Mouse (Mus musculus) kidney, adult 2 months (tissue): ENCODE measurements around the gene Hist1h2bf. TPM values are rescaled to one million over a fixed set of nuclear protein-coding genes. Genes with fewer than 3 reads are reported as not detected.
"Not testable (repeated sequence)": the region's sequence is repeated elsewhere in the genome, so short reads cannot be mapped to it uniquely, and the experiment has no call there.

ENCODE experiments used
- DNase-seq: peaks from one replicate; pipeline ENCODE4 v3.0.0; 2021
- H3K27ac ChIP-seq: fragments of 200-500 bp; 2 replicates; pipeline ENCODE4 v1.5.1; 2012; ENCODE audit warnings: low read depth, low read length, control low read depth, inconsistent platforms; ENCODE audit not compliant: insufficient read depth
- H3K27me3 ChIP-seq: fragments of 200-500 bp; replicated peaks from 2 replicates; pipeline ENCODE4 v1.6.1; 2012; ENCODE audit warnings: mild to moderate bottlenecking, moderate library complexity, low read length, inconsistent platforms; ENCODE audit not compliant: control insufficient read depth, insufficient read depth
- H3K36me3 ChIP-seq: fragments of 200-500 bp; 2 replicates; pipeline ENCODE4 v1.6.1; 2012; ENCODE audit warnings: mild to moderate bottlenecking, moderate library complexity, low read length, inconsistent platforms; ENCODE audit not compliant: control insufficient read depth, insufficient read depth
- H3K4me1 ChIP-seq: fragments of 200-500 bp; 2 replicates; pipeline ENCODE4 v1.6.1; 2011; ENCODE audit warnings: low read length; ENCODE audit not compliant: control insufficient read depth, insufficient read depth
- H3K4me3 ChIP-seq: fragments of 200-500 bp; 2 replicates; pipeline ENCODE4 v1.5.1; 2011; ENCODE audit warnings: mild to moderate bottlenecking, low read depth, low read length, control low read depth; ENCODE audit not compliant: insufficient read depth
- CTCF ChIP-seq: fragments of 200-500 bp; conservative IDR thresholded peaks from 2 replicates; pipeline ENCODE4 v1.5.1; 2011; ENCODE audit warnings: low read depth, mild to moderate bottlenecking, control low read depth, low read length, moderate library complexity, mixed read lengths; ENCODE audit not compliant: insufficient read depth, insufficient read length
- POLR2A ChIP-seq: fragments of 200-500 bp; IDR thresholded peaks from one replicate; pipeline ENCODE4 v1.6.1; 2011; ENCODE audit warnings: low read depth, low read length, control low read depth
- WGBS: fragments of 180-500 bp; shearing (Covaris S2); methylation state at CpG from one replicate; pipeline ENCODE4 v1.1.7; 2018; 5-methylcytosine and 5-hydroxymethylcytosine counted together
- polyA plus RNA-seq: library from polyadenylated mRNA; depleted of rRNA; stranded (reverse); fragments of >200 nt; gene quantifications from 2 replicates; pipeline ENCODE4 v1.2.3, GENCODE M21; 2012

Gene Hist1h2bf
- polyA plus RNA-seq, 1 experiment = 0.30 TPM

- DNase-seq = no peak
- Histone ChIP-seq H3K27me3 (peaks cover 2% of the 10 kb centered on the region; the same call in 1 of the 2 replicates), H3K4me3 (no peak overlapping the region), H3K36me3 (no peaks in the 10 kb centered on the region), H3K27ac (no peak overlapping the region), H3K4me1 (no peaks in the 10 kb centered on the region; the same call in 1 of the 2 replicates)
- whole genome bisulfite sequencing = 55% methylated on average over 2 of the region's 2 CpGs
- TF ChIP-seq CTCF (no peak), POLR2A (no peak)
These were observed 1.6 kb downstream of the Hist1h2bf start for GRCm38 (mm10) chr13:23572218-23573033.

- Histone ChIP-seq H3K4me3 (peak overlapping the region; percentile 60), H3K27ac (peak overlapping the region; percentile 77)
- not testable (repeated sequence) for H3K4me1 ChIP-seq, H3K36me3 ChIP-seq, DNase-seq, H3K27me3 ChIP-seq
- 2% methylated on average over 18 of the region's 34 CpGs for WGBS
These were observed 2.3 kb downstream of the Hist1h2bf start for GRCm38 (mm10) chr13:23571504-23572217.

GRCm38 (mm10) chr13:23571022-23571503, 2.9 kb downstream of the Hist1h2bf start, which contains the start of the genes Hist1h2ae and Hist1h2bg:
Gene Hist1h2ae (minus strand): TSS chr13:23571220.
Gene Hist1h2bg (plus strand): TSS chr13:23571396.
- H3K4me1 ChIP-seq = no peaks in the 10 kb centered on the region; the same call in 1 of the 2 replicates
- under 1% methylated on average over 18 of the region's 18 CpGs for WGBS
- DNase-seq = peak; percentile 85
- peaks cover 2% of the 10 kb centered on the region; the same call in 1 of the 2 replicates for H3K27me3 ChIP-seq
- TF ChIP-seq POLR2A (no peak), CTCF (no peak)
- H3K36me3 ChIP-seq = no peaks in the 10 kb centered on the region
- peak within 1 kb of the TSS; percentile 60 for H3K4me3 ChIP-seq
- peak within 1 kb of the TSS; percentile 77 for H3K27ac ChIP-seq

- not testable (repeated sequence) for H3K36me3 ChIP-seq, DNase-seq, H3K4me1 ChIP-seq, H3K27me3 ChIP-seq
- H3K4me3 ChIP-seq = peak overlapping the region; percentile 41
- peak overlapping the region; percentile 74; the same call in 1 of the 2 replicates for H3K27ac ChIP-seq
- WGBS = 4% methylated on average over 31 of the region's 41 CpGs
These were observed 3.6 kb downstream of the Hist1h2bf start for GRCm38 (mm10) chr13:23570261-23571021.

GRCm38 (mm10) chr13:23564482-23564881, 9.5 kb downstream of the Hist1h2bf start:
- Histone ChIP-seq H3K4me1 (peaks cover 2% of the 10 kb centered on the region; the same call in 1 of the 2 replicates), H3K27ac (no peak overlapping the region), H3K4me3 (no peak overlapping the region), H3K36me3 (no peaks in the 10 kb centered on the region), H3K27me3 (no peaks in the 10 kb centered on the region)
- DNase-seq = no peak
- TF ChIP-seq CTCF (no peak), POLR2A (no peak)
- WGBS = 58% methylated on average over 2 of the region's 2 CpGs

GRCm38 (mm10) chr13:23562699-23563462, 11.1 kb downstream of the Hist1h2bf start:
- no peaks in the 10 kb centered on the region for H3K36me3 ChIP-seq
- peak; percentile 62 for DNase-seq
- no peaks in the 10 kb centered on the region for H3K27me3 ChIP-seq
- peak overlapping the region; percentile 31 for H3K4me3 ChIP-seq
- 3% methylated on average over 18 of the region's 18 CpGs for WGBS
- H3K27ac ChIP-seq = peak overlapping the region; percentile 61; the same call in 1 of the 2 replicates
- H3K4me1 ChIP-seq = peaks cover 2% of the 10 kb centered on the region; the same call in 1 of the 2 replicates
- TF ChIP-seq POLR2A (no peak), CTCF (no peak)
